Mouse (Mus musculus) left cerebral cortex, postnatal 36 days (tissue): ENCODE data around the gene Zfp763. TPM values are rescaled to one million over a fixed set of nuclear protein-coding genes. Genes with fewer than 3 reads are reported as not detected.
A peak's percentile ranks its signal among the peaks of the same experiment; 100 is the strongest.
"Not testable (repeated sequence)": the region's sequence is repeated elsewhere in the genome, so short reads cannot be mapped to it uniquely, and the experiment has no call there.

Experiments
- DNase-seq, 2 experiments: peaks; one replicate each; pipeline ENCODE4 v3.0.0; 2021 to 2022; ENCODE audit warnings: low spot score in 2 of 2, mixed read lengths in 1 of 2
- intact Hi-C: fragments of 180-260 bp; cut with DNase I; formaldehyde crosslinking; loops from one replicate; pipeline ENCODE4 v1.15.1; 2025
- total RNA-seq, 2 experiments: library from RNA; stranded (reverse); gene quantifications; 2 replicates each; pipeline ENCODE4 v1.2.3; 2021

Zfp763 gene
- total RNA-seq = 10 to 100 TPM; 18.3 to 19.6 TPM

DNA sequence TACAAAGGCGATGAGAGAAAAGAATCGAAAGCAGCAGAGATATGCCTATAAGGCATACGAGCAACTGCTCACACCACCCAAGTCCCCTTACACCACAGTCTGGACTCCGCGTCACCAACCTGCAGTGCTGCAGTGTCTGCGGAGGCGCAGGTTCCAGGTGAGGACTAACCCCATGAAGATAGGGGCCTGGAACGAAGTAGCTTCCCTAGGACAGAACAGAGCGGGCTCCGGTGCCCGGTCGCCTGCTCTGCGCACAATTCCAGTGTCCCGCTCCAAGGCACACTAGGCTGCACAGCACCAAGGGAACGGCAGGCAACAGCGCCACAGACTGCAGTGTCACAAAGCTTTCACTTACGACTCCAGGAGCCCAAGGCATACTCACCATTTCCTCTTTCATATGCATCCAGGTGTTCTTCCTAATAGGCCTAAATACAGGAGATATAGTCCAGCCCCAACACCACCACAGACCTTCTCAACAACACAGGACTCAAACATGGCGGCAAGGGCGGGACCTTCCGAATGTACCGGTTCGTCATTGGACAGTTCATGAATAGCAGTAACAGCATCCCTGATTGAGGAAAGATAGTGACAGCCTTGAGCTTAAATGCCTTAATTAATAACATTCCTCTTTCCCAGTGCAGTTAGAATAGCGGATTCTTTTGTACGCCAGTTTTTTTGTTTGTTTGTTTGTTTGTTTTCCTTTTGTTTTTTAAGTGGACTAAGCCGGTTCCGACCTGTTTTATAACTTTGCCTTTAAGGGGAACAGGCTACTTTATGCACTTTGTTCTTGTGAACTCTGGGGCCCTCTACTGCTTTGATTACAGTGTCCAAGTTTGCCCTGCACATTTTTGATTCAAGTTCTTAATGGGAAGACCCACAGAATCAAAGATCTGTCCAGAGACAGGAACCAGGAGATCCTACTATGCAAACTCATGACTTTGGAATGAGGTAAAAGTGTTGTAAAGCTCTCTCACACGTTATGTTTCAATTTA lies at the start of gene Zfp763:
TSS of gene Zfp763 (minus strand) at position 503 of the 992 bp plus-strand sequence.
- intact Hi-C loops = loop anchor here (5.0 kb wide), 1 partner anchor 41 kb away; the partner anchor contains the start of gene Zfp952

DNA sequence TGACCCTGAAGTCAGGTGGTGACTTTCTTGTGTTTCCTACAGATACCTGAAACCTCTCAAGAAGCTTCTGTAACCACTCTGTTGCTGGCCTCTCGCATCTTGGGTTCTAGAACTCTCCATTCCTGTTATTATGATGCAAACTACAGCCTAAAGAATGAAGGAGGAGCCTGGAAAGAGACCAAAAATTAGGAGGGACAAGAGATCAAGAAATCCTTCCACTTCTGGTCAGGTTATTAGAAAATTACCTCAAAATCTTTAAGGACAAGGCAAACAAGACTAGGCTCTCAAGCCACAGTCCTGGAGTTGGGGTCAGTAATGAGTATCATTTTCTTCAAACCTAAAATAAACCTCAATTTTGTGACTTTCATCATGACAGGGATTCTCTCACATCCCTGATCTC lies 34.8 kb upstream of the Zfp763 start, which contains the start of gene 4921501E09Rik:
TSS of gene 4921501E09Rik (minus strand) at position 101 of the 400 bp plus-strand sequence.
- DNase-seq = no peak
- intact Hi-C loops = no loop called here

More for the DNA sequence above, at the start of gene Zfp763:
- DNase-seq = peak; percentile 79 to 85

DNA sequence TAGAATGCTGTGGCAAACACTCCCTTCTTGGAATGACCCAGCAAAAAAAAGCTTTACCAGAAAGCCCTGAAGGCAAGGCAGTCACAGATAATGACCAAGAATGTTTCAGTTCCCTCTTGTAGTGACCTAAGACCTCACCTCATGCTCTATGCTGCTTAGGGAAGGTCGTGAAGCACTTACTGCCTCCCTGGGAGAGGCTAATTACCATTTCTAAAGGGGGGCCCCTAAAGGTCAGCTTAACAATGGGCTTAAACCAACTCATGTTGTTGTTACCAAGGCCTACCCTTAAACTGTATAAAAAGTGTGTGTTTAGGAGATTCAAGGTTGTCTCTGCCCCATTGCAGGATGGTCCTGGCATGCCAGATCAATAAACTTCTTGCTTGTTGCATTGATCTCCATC lies 29.8 kb upstream of the Zfp763 start:
- no peak for DNase-seq
- intact Hi-C loops = no loop called here

DNA sequence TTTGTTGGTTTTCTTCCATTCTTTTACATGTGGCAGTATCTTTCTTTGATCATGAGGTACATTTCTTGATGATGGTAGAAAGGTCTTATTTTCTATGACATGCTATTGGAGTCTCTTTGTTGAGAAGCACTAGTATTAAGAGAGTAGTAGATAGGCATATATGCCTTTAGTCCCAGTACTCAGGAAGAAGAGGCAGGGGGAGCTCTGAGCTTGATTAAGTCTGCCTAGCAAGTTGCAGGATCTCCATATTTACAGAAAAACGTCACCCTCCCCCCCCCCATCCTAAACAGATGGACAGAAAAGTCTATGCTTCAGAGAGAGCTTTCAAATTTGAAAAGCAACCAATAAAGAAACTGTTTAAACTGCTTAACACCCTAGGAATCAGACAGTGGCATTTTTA lies 25.6 kb upstream of the Zfp763 start:
- intact Hi-C loops = no loop called here
- no peak for DNase-seq

DNA sequence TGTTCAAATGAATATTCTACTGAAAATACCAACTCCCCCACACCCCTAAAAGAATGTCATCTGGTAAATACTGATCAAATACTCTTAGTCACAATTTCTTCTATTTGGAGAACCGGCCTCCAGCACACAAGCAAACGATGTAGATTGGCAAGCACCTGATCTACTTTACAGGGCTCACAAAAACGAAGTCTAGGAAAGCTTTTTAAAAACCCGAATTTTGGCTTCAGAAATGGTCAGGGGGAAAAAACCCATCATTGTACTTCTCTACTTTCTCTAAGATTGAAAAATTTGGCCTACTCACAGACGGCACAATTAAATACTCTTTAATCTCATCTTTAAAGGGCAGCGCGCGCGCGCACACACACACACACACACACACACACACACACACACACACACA lies 826 bp downstream of the Zfp763 start:
- intact Hi-C loops = loop anchor here (5.0 kb wide), 1 partner anchor 40 kb away; the partner anchor contains the start of gene Zfp952
- no peak for DNase-seq

DNA sequence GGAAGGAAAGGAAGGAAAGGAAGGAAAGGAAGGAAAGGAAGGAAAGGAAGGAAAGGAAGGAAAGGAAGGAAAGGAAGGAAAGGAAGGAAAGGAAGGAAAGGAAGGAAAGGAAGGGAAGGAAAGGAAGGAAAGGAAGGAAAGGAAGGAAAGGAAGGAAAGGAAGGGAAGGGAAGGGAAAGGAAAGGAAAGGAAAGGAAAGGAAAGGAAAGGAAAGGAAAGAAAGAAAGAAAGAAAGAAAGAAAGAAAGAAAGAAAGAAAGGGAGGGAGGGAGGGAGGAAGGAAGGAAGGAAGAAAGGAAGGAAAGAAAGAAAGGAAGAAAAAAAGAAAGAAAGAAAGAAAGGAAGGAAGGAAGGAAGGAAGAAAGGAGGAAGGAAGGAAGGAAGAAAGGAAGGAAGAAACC lies 12.8 kb downstream of the Zfp763 start:
- DNase-seq, intact Hi-C loops: not testable (repeated sequence)

DNA sequence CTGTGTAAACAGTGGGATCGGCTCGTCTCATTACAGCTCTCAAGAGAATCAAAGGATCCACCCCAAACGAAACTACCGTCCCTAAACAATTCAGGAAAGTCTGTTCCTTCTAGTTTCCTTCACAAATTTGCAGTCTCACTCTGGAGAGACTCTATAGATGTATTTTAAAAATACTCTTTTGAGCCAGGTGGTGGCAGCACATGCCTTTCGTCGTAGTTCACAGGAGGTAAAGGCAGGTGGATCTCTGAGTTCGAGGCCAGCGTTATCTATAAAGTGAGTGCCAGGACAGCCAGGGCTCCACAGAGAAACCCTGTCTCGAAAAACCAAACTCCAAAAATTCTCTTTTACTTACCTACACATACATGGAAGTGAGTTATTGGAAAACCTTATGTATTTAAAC lies 24.9 kb downstream of the Zfp763 start:
- intact Hi-C loops = no loop called here
- DNase-seq = no peak

DNA sequence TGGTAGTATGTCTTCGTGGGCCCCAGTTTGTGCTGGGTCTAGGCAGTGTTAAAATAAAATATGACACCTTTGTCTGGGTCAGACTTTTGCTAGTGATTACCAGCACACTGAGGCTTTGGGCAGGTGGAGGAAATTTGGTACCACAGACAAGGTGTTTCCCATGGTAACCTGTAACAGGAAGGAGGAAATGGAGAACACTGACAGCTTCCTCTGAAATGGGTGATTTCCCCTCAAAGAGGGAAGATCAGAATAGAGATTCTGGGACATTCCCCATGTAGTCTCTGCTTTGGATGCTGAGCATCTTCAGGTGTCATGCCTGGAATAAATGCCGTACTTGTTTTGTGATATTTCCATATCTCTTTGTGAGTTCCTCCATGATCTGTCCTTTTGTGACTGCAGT lies 34.7 kb downstream of the Zfp763 start:
- DNase-seq = no peak
- intact Hi-C loops = no loop called here

DNA sequence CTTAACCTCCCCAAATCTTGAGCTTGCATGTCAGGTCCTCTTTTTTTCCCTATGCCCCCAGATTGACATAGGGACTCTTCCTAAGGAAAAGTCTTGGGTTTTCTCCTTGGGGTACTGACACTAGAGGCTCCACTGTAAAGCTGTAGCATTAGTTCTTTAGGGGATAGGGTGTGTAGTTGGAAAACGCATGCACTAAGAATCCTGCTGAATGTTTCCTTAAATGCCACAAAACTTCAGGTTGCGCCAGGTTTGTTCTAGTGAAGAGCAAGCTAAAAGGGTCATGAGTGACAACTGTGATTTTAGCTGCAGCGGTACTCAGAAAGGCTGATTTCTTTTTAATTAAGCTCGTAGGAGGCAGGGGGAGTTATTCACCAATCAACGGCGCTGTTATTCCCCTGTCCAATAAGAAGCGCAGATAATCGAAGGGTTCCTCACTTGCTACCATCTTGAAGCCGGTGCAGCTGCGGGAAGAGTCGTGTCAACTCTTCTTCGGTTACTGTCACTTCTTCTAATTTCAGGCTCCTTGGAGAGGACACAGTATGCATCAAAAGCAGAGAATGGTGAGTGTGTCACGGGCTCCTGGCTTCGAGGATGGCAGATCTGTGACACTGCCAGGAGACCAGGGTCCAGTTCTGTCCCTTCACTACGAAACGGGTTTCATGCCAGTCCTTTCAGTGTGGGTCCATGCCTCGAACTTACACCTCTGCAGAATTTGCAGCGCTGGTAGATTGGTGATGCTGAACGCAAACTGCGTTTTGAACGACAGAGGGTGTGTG lies 40.3 kb downstream of the Zfp763 start, which contains the start of gene Zfp952:
TSS of gene Zfp952 (plus strand) at position 431 of the 776 bp plus-strand sequence.
- peak; percentile 80 to 88 for DNase-seq
- intact Hi-C loops = loop anchor here (5.0 kb wide), 2 partner anchors 39 to 99 kb away; partner anchors contain the start of gene Zfp763

DNA sequence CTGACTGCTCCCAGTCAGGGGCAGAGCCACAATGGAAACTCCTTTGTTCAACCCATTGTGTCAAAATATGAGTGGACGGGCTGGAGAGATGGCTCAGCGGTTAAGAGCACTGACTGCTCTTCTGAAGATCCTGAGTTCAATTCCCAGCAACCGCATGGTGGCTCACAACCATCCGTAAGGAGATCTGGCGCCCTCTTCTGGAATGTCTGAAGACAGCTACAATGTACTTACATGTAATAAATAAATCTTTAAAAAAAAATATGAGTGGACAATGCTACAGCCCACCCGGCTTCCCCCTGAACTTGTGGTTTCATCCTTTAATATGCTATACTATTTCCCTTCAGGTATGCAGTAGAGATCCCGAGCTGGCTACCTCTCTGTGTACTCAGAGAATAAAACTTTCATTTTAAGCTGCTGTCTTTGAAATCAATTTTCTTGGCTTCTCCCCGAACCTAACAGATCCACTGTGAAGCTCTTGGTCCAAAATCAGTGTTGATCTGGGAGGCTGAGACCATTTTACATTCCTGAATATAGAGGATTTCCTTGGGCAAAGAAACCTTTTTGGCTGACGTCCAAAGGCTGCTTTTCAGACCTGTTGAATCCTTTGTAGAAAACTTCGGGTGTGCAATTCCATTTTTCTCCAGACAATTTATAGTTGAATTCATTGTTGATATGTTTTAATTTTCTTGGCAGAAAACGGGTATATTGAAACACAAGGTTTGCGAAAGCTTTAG lies 41.1 kb downstream of the Zfp763 start:
- no peak for DNase-seq

DNA sequence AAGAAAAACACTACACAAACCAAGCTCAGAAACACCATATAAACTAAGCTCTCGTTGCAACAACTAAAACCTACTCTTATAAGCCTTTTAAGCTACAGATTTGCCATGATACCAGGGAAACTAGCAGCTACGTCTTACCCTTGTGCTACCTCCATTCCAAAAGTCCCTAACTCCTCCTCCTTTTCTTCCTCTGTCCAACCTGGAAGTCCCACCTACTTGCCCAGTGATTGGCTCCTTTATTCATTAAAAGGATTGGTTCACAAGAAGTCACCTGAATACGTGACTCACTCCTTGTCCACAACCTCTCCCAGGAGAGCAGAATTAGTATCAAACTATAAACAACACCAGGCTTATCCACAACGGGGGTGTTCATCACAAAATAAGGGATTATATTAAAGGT lies 46.9 kb downstream of the Zfp763 start:
- DNase-seq = no peak
- intact Hi-C loops = no loop called here

More for the DNA sequence above, 41.1 kb downstream of the Zfp763 start:
- intact Hi-C loops = loop anchor here (5.0 kb wide), 2 partner anchors 40 to 100 kb away; partner anchors contain the start of gene Zfp763

DNA sequence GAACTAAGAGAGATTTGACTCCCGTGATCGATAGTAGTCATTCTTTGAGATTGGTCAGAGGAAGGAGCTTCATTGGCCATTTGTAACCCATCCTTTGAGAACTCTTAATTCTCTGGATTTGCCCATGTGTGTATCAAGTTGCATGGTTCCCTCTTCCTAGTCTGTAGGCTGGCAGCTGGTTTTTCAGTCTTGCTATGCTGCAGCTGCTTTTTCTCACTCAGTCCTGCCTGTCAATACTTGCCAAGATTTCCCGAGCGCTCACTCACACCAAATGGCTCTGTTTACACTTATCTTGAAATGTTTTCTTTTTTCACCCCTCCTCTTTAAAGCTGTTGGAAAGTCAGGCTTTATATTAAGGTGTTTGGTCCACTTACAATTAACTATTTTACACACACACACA lies 51.8 kb downstream of the Zfp763 start:
- DNase-seq = no peak
- intact Hi-C loops = no loop called here

Other genes starting within 250 kb of the Zfp763 start
- gene Zfp871, start 245.1 kb downstream of the Zfp763 start, total RNA-seq = 10 to 100 TPM; 66.0 to 88.5 TPM
- gene Zfp811, start 223.5 kb downstream of the Zfp763 start, total RNA-seq = 1 to 10 TPM; 5.7 to 8.5 TPM
- gene Zfp799, start 203.1 kb downstream of the Zfp763 start, total RNA-seq = 10 to 100 TPM; 24.2 to 32.7 TPM
- 1 to 10 TPM; 8.4 to 8.9 TPM for gene Zfp870, start 141.8 kb downstream of the Zfp763 start, total RNA-seq
- 1 to 10 TPM; 5.5 to 5.6 TPM for gene Cyp4f14, start 116.1 kb downstream of the Zfp763 start, total RNA-seq
- gene Cyp4f13, start 86.0 kb downstream of the Zfp763 start, total RNA-seq = 10 to 100 TPM; 17.2 to 21.7 TPM
- 1 to 10 TPM; 4.1 to 4.6 TPM for gene Zfp472, start 67.6 kb downstream of the Zfp763 start, total RNA-seq
- gene Zfp952, start 40.3 kb downstream of the Zfp763 start, total RNA-seq = 10 to 100 TPM; 13.6 to 18.2 TPM
- gene 4921501E09Rik, start 34.7 kb upstream of the Zfp763 start, total RNA-seq = not detected
- gene Zfp563, start 55.9 kb upstream of the Zfp763 start, total RNA-seq = 10 to 100 TPM; 15.4 to 19.9 TPM
- 1 to 10 TPM; 2.0 to 4.9 TPM for gene Morc2b, start 106.3 kb upstream of the Zfp763 start, total RNA-seq
- not detected for gene Olfr55, start 135.0 kb upstream of the Zfp763 start, total RNA-seq
- not detected for gene Olfr239, start 157.9 kb upstream of the Zfp763 start, total RNA-seq
- gene Olfr1564, start 188.3 kb upstream of the Zfp763 start, total RNA-seq = 1 to 10 TPM; 1.1 to 2.3 TPM
- gene Zfp955a, start 221.7 kb upstream of the Zfp763 start, total RNA-seq = 10 to 100 TPM; 13.0 to 13.5 TPM
- gene Olfr63, start 231.3 kb upstream of the Zfp763 start, total RNA-seq = not detected